Mouse (Mus musculus) brain, adult 2 months (tissue): Measurements from ENCODE around the gene Lzts2.
"Not testable (repeated sequence)": the region's sequence is repeated elsewhere in the genome, so short reads cannot be mapped to it uniquely, and the experiment has no call there.

ENCODE experiments used
- DNase-seq: peaks from one replicate; pipeline ENCODE4 v3.0.0; 2011; ENCODE audit warnings: low read depth, low spot score

The Lzts2 gene

DNA sequence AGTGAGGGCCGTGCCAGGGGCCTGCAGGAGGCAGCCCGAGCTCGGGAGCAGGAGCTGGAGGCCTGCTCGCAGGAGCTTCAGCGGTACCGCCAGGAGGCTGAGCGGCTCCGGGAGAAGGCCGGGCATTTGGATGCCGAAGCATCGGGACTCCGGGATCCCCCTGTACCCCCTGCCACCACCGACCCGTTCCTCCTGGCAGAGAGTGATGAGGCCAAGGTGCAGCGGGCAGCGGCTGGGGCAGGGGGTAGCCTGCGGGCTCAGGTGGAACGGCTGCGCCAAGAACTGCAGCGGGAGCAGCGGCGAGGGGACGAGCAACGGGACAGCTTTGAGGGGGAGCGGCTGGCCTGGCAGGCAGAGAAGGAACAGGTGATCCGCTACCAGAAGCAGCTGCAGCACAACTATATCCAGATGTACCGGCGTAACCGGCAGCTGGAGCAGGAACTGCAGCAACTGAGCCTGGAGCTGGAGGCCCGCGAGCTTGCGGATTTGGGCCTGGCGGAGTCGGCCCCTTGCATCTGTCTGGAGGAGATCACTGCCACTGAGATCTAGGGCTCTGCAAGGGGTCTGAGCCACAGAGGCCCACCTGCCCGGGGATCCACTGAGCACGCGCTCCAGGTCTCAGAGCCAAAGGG, 11.8 kb downstream of the Lzts2 start:
- DNase-seq = no peak

DNA sequence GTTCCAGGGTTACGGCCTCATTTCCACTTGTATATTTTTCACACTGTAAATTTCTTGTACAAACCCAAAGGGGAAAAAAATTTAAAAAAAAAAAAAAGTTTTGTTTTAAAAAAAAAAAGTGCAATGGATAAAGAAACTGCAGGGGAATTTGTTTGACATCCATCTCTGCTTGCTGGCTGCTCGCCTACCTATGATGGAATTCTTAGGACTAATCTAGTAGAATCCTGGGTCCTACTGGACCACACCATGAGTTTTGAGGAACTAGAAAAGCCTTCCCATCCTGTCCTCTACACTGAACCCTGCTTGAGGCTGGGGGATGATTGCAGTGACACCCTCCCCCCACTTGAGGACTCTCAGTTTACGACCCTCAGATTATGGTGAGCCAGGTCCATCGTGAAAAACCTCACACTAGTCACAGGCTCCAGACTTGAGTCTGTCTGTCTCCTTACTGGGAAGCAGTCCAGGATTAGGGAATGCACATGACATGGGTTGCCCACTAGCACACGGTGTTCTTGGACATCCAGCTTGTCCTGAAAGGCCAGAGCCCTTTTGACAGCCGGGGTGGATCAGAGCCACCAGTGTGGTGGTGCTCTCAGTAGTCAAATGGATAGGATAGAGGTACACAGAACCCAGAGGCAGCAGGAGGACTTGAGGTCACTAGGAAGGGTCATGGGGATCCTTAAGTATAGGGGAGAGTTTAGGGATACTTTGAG, 12.9 kb downstream of the Lzts2 start:
- peak; percentile 62 for DNase-seq

DNA sequence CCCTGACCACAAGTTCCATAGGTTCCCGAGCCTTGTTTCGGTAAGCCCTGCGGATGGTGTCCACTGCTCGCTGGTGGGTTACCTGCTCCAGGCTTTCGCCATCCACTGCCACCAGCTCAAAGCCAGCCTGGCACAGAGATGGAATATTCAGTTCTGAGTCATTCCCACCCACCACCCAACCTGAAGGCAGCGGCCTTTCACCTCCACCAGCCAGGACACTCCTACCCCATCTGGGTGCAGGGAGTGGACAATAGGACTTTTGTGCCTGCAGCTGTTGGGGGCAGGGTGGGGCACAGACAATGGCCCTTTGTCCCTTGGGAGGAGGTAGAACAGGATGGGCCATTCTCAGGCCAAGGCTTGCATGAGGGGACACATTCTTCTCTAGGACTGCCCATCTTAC, 13.6 kb downstream of the Lzts2 start:
- DNase-seq = peak; percentile 88

DNA sequence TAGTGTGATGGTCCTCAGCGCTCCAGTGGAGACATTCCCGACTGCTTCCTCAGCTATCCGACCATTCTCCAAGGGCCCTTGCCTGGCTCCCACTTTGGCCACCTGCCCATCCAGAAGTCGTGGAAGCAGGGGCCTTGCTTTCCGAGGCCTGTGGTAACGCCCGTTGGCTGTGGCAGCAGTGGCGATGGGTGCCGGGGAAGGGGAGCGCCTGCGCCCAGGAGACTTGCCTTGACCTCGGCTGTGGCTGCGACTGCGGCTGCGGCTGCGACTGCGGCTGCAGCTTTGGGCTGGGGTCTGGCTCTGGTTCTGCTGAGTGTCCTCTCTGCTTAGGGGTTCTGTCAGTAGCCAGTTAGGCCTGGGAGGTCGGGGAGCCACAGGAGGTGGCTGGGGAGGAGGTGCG, 14.5 kb downstream of the Lzts2 start:
- DNase-seq = no peak

DNA sequence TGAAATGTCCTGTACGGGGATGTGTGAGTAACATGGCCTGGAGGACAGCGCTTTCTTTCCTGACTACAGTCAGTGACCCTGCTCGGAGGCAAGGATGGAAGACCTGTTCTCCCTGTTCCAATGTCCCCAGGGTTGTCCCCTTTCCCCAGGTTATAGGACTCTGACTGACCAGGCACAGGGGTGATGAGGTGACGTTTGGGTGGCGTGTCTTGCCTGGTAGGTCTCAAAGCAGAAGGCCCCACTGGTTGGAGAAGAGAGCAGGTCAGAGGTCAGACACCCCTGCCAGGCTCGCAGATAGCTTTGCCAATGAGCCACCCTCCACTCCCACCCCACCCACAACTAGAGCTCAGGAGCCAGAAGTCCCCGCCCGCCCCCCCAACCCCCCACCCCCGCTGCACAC, 15.4 kb downstream of the Lzts2 start:
- no peak for DNase-seq

DNA sequence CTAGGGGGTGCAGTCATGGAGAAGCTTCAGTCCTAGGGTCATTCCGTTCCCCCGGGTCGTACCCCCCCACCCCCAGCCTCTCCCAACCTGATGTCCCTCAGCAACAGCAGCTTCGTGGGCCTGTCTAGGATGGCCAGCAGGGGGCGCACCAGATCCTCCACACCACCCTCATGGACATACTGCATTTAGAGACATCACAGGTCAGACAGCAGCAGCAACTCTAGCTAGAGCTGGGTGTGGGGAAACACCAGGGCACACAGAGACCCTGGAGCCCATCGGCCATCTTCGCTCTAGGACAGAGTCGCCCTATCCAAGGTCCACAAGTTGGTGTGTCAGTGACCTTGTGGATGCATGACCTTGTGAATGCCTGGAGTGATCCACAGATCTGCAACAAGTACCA, 15.9 kb downstream of the Lzts2 start:
- DNase-seq = peak; percentile 79

DNA sequence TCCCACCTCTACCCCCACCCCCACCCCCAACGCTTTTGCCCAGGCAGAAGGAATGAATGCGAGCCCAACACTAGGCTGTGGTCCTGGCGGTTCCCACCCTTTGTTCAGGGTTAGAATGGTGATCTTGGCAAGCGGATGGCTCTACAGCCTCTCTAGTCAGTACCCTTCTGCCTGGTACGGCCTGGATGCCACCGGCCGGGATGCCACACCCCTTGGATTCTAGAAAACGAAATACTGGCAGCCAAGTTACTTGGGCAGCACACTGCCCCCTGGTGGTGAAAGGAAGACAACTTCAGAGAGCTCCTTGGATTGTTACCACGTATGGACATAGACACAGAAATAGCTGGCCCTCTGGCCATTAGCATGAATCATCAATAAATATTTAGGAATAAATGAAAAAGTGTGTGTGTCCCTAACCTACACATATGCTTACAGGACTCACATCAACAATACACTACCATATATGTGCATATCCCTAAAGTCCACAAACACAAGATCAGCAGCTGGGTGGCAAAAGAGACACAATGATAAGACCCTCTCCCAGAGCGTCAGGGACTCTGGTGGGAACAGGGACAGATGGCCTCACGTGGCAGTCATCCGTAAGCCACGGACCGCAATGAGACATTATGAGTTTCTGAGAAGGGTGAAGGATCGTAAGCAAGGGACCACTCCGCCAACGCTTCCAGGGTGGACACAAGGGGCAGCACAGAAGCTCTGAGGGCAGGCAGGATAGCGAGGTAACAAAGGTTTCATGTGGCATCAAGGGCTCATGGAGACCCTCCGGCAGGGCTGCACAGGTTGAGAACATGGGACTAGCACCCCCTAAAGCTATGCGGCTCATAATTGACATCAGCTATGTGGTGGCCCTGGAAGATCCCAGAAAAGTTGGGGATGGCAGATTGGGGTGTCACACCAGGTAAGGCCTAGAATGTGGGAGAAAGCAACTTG, 16.8 kb downstream of the Lzts2 start:
- peak; percentile 95 for DNase-seq

DNA sequence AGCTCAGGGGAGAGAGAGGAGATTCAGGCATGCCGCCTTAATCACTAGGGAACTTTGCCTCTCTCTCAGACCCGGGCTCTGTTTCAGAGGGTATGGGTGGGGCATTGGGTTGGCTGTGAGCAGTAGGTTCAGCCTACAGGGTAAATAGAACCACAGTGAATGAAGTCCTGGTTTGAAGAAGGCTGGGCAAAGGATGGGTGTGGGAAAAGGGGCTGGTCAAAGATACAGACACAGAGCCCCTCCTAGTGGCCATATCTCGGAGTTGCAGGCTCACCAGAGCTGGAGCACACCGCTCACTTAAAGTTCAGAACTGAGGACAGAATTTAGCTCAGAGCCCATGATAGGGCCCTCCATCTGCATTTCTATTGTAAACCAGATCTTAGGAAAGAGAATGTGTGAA, 17.6 kb downstream of the Lzts2 start:
- peak; percentile 92 for DNase-seq

DNA sequence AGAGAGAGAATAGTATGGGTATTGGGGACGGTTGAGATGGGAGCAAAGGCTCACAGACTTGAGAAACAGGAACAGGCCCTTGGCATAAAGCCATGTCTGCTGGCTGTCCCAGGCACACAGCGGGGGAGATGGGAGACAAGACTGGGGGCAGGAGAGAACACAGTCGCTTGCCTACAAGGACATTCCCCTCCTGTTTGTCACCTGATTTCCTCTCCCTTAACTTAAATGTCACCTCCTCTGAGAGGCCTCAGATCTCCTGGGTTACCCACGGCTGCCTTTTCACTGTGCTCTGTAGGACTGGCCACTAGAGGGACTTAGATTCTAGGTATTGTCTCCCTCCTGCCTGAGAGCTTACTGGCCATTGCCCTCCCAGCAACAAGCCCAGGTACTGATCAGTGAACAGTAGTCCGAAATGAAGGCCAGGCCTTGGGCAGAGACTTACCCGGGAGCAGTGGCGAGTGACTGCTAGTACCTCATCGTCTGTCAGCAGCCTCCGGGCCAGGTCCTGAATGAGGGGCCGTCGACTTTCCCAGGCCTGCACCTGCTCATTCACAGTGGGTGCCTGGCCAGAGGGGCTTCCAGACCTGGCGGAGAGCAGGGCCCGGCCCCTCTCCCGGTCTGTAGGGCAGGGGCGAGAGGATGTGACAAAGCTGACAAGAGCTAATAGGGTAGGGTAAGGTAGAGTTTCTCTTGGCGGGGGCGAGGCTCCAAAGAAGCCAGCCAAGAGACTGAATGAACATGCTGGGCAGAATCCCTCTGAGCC, 18.5 kb downstream of the Lzts2 start:
- DNase-seq = peak; percentile 61

DNA sequence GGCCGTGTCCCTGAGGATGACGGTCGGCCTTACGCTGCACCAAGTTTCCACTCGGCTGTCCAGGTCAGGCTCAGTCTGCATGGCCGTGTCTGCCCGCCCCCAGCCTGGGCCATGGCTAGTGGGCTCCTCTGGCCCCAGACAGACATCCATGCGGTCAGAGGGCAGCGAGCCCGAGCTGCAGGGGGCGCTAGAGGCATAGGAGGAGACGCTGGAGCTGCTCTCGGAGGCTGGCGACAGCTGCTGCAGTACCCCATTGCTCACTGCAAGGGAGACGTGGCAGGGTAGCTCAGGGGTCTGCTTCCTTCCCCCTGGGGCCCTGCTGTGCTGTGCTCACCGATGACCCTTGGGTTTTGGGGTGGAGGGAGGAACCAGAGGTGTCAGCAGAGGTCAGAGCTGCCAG, 22.7 kb downstream of the Lzts2 start:
- no peak for DNase-seq

DNA sequence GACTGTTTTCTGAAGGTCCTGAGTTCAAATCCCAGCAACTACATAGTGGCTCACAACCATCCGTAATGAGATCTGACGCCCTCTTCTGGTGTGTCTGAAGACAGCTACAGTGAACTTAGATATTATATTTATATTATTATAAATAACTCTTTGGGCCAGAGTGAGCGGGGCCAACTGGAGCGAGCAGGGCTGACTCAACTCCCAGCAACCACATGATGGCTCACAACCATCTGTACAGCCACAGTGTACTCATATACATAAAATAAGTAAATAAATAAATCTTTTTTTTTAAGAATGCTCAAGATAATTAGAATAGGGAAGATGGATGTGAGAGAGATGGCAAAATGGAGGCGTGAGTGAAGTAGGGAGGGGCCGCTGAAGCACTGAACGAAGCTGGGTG, 24.0 kb downstream of the Lzts2 start:
- not testable (repeated sequence) for DNase-seq

DNA sequence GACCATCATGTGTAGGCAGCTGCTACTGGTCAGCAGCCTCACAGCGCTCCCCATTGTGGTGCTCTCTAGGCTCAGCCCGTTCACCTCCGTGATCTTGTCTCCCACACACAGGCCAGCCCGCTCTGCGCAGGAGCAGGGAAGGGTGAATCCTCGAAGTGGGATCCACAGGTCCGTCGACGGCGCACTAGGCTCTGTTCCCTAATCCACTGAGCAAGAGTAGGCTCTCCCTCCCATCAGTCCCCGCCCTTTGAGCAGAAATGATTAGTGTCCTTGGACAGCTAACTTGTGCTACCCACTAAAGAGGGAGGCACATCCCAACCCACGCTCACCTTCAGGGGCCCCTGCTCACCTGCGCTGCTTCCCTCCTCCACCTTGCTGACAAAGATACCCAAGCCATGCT, 26.0 kb downstream of the Lzts2 start:
- no peak for DNase-seq

DNA sequence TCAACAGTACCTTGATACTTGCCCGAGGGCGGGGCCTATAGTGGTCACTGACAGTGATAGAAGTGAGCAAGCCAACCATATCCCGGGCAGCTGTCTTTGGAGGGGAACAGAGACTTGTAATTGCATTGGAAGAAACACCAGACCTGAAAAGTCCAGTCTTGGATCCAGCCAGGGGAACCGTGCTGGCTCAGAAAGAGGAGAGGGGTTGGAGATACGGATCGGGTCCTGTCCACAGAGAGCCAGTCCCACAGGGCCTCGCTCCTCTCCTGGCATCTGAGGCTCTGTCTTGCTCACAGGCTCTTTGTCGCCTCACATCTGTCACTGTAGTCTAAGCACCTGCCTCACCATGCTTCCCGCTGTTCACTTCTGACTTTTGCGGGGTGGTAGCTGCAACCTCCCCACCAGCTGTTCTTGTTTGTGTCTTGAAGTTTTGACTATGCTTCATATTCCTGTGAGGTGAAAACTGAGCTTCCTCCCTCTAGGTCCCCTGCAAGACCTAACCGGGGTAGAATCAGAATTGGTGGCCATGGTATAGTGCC, 30.2 kb downstream of the Lzts2 start:
- DNase-seq = peak; percentile 58

DNA sequence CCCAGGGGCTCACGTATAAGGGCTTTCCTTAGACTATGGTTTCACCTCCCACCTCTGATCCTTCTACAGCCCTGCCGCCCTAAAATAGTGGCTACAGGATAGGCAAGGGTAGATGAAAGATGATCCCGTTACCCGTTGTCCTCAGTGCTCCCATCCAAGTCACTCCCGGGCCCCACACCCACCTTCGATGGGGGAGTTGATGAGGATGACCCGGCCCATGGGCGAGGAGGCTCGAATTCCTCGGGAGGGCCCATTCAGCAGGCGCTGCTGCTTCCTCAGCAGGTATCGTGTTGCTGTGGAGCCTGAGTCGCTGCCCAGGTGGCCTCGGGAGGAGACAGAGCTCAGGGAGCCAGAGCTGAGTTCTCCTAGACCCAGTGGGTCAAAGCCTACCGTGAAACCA, 31.0 kb downstream of the Lzts2 start:
- no peak for DNase-seq

DNA sequence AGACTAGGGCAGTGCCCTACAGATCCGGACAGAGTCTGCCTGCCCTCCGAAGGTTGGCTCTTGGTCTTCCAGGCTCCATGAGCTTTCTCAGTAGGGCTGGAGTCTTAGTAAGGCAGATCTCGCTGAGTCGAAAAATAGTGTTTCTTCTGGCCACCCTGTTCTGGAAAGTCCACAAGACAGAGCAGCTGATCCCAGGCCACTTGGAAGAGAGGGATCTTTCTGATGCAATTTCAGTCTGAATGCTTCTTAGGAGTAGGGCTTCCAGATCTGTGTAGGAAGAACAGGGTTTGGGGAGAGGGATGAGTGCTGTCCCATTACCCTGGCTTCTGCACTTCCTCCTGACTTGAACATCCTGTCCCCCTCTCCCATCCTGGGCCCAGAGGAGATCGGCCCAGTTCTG, 31.4 kb downstream of the Lzts2 start, which contains the start of gene Pdzd7:
Gene Pdzd7 (minus strand): TSS at position 67 of the 400 bp plus-strand sequence.
- DNase-seq = no peak

DNA sequence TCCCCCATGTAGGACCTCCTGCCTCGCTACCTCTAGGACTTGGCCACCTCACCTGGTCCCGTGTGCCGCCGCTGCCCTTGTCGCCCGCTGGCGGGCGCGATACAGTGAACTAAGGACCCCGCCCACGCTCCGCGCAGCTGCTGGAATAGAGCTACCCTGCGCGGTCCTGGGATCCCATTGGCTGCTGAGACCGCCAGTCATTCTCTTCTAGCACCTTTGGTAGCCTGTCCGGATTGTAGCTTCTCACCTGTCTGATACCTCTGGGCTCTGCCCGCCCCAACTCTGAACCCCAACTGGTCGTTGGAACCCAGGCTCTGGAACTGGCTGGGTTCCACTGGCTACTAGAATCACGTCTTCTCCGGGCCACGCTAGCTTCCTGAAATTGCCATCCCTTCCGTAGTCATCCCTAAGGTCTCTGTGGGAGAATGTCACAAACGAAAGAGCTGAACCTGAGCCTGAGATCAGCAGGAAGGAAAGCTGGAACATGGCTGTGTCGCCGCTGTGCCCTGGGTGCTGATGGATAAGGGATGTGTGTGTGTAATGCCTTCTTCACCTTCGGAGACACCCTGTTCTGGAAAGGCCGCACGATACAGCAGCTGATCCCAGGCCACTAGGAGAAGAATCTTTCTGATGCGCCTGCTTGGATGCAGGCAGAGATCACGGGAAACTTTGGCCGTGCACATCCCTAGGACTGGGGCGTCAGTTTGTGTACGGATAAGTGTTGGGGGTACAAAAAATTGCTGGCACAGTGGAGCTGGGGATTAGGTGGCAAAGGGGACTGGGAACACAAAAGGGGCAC, 32.5 kb downstream of the Lzts2 start:
- peak; percentile 96 for DNase-seq

DNA sequence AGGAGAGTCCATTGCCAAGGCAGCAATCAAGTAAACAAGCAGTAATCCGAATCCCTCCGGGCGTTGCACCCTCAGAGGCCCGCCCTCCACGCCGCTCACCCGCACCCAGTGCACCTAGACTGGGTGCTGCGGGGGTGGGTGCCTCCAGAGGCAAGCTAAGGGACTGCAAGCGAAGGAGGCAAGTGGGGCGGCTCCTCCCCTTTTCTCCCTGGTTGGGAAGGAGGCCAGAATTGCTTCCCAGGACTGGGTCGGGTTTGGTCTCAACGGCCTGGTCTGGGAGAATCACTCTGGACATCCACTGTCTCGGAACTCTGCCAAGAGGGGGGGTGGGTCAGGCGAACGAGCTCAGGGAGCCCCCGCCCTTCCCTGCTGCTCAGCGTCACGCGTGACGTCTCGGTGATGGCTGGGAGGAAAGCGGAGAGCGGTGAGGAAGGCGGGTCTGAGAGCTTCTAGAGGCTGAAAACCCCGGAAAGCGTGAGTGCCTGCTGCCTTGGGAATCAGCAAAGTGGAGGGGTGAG, 33.3 kb downstream of the Lzts2 start, which contains the start of gene Sfxn3:
Gene Sfxn3 (plus strand): TSS at position 87 of the 518 bp plus-strand sequence.
- peak; percentile 97 for DNase-seq

DNA sequence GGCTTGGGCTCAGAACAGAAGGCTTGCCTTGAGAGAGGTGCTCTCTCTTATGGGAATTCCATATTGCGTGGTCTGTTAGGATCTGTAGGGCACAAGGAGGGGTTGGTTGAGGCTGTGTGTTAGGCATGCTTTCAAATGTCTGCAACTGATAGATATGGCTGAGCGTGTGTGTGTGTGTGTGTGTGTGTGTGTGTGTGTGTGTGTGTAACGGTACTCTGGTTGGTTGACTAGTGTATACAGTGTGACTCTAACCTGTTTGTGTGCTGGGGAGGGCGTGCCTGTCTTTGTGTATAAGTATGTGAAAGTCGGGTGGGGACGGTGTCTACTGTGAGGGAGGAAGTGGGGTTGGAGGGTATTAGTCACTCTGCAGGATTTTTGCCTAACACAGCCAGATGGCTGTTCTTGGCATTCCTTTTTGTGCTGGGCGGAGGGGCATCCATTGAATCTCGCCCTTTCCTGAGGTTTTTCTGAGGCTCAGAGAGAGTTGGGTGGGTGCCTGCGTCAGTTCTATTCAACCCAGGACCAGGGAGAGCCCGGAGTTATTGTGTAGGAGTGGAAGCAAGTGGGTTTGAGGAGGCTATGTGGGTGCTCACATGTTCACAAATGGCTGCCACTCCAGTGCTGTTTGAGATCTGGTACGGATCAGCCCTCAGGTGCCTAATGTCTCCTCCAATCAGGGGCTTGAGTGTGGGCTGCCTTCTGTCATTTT, 33.9 kb downstream of the Lzts2 start:
- peak; percentile 95 for DNase-seq

DNA sequence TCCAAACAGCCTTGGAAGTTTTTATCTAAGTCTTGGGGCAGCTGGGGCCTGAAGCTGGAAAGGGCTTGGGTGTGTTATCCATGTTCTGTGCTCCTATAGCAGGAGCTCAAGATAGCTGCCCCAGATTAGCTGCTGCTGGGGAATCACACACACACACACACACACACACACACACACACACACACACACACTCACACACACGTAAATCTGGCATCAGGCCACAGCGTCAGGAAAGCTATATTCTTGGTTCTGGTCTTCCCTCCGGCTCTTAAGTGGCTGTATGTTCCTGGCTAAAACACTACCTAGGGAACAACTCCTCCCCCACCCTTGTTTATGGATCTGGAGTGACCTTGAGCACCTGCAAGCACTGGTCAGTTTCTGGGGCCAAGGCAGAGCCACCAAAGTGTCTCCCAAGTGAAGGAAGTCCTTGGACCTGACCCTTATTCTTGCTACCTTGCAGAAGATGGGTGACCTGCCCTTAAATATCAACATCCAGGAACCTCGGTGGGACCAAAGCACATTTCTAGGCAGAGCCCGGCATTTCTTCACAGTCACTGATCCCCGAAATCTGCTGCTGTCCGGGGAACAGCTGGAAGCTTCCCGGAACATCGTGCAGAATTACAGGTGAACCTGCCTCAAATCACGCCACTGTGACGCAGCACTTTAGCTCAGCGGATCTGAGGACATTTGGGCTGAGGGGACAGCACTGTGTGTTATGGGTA, 34.6 kb downstream of the Lzts2 start:
- peak; percentile 58 for DNase-seq
